Comparison of ENCODE assay signal across 9 mouse cellular contexts in genomic region chr4:123616971-123617370, GRCm38 (mm10).
A peak's percentile ranks its signal among the peaks of the same experiment; 100 is the strongest.
DNase-seq lines count a peak whose midpoint lies in the region; ATAC-seq and TF ChIP-seq lines count a peak whose summit lies in the region.
"Had no signal": no experiment of that assay in that cellular context is flagged by ENCODE, and none has a peak within 500 bp of the region (broad histone marks: within the 10 kb centered on the region; RNA-seq: fewer than 3 reads in every experiment).

No protein-coding gene starts in this region.

- H3K4me3 ChIP-seq in hindbrain, embryonic 10.5 days: no peak overlapping the region
- no peak overlapping the region for H3K4me3 ChIP-seq in hindbrain, postnatal 0 days (ENCODE audit: low read length)
- no peak overlapping the region for H3K4me3 ChIP-seq in embryonic facial prominence, embryonic 13.5 days
- no peak overlapping the region for H3K4me3 ChIP-seq in lung, embryonic 16.5 days (ENCODE audit: low read length)

- TF ChIP-seq CTCF in hindbrain, postnatal 0 days (IDR thresholded peaks at IDR 0.05; ENCODE audit: low read depth): no peak

- no peaks in the 10 kb centered on the region for H3K36me3 ChIP-seq in hindbrain, embryonic 10.5 days
- H3K36me3 ChIP-seq in hindbrain, postnatal 0 days (ENCODE audit: insufficient read depth, low read length): no peaks in the 10 kb centered on the region
- H3K36me3 ChIP-seq in embryonic facial prominence, embryonic 13.5 days: no peaks in the 10 kb centered on the region
- H3K36me3 ChIP-seq in lung, embryonic 16.5 days (ENCODE audit: control insufficient read depth, insufficient read depth, low read length): no peaks in the 10 kb centered on the region

- H3K27me3 ChIP-seq in hindbrain, embryonic 10.5 days (ENCODE audit: insufficient read depth, poor library complexity, severe bottlenecking): no peaks in the 10 kb centered on the region
- no peaks in the 10 kb centered on the region for H3K27me3 ChIP-seq in hindbrain, postnatal 0 days (ENCODE audit: insufficient read depth, low read length)
- no peaks in the 10 kb centered on the region for H3K27me3 ChIP-seq in embryonic facial prominence, embryonic 13.5 days
- no peaks in the 10 kb centered on the region for H3K27me3 ChIP-seq in lung, embryonic 16.5 days (ENCODE audit: control insufficient read depth, insufficient read depth, low read depth, low read length)

- H3K9ac ChIP-seq in hindbrain, postnatal 0 days (replicated peaks; ENCODE audit: low read length): no peak overlapping the region
- H3K9ac ChIP-seq in embryonic facial prominence, embryonic 13.5 days: no peak overlapping the region
- 0 out of 2 replicates have a peak overlapping the region, but pooled peaks have one; percentile 12 for H3K9ac ChIP-seq in lung, embryonic 16.5 days (ENCODE audit: low read length)

- peaks cover 25% of the 10 kb centered on the region for H3K4me1 ChIP-seq in hindbrain, embryonic 10.5 days (replicated peaks)
- H3K4me1 ChIP-seq in hindbrain, postnatal 0 days (ENCODE audit: insufficient read depth, low read length): peaks cover 13% of the 10 kb centered on the region
- H3K4me1 ChIP-seq in embryonic facial prominence, embryonic 13.5 days: peaks cover 34% of the 10 kb centered on the region
- peaks cover 46% of the 10 kb centered on the region for H3K4me1 ChIP-seq in lung, embryonic 16.5 days (replicated peaks; ENCODE audit: control insufficient read depth, insufficient read depth, low read length)

- no peak overlapping the region for H3K4me2 ChIP-seq in hindbrain, postnatal 0 days (ENCODE audit: low read depth, low read length)
- no peak overlapping the region for H3K4me2 ChIP-seq in embryonic facial prominence, embryonic 13.5 days
- no peak overlapping the region; the same call in 1 of the 2 replicates for H3K4me2 ChIP-seq in lung, embryonic 16.5 days (ENCODE audit: low read depth, low read length)

- no peak for ATAC-seq in hindbrain, postnatal 0 days
- no peak for ATAC-seq in embryonic facial prominence, embryonic 13.5 days (ENCODE audit: insufficient number of reproducible peaks, insufficient read depth, low FRiP score, low TSS enrichment, low read depth)
- ATAC-seq in lung, embryonic 16.5 days (ENCODE audit: low read depth): peak; percentile 80

- peak overlapping the region; percentile 4; the same call in 1 of the 2 replicates for H3K27ac ChIP-seq in hindbrain, embryonic 10.5 days
- H3K27ac ChIP-seq in hindbrain, postnatal 0 days: no peak overlapping the region
- peak overlapping the region; percentile 51 for H3K27ac ChIP-seq in embryonic facial prominence, embryonic 13.5 days
- H3K27ac ChIP-seq in lung, embryonic 16.5 days (ENCODE audit: low read length): peak overlapping the region; percentile 87

- 65% methylated on average over 4 of the region's 4 CpGs for WGBS in hindbrain, embryonic 10.5 days
- WGBS in hindbrain, postnatal 0 days: 39% methylated on average over 4 of the region's 4 CpGs
- WGBS in embryonic facial prominence, embryonic 13.5 days: 53% methylated on average over 4 of the region's 4 CpGs
- 26% methylated on average over 4 of the region's 4 CpGs for WGBS in lung, embryonic 16.5 days

- 0 out of 2 replicates have a peak, but pooled peaks cover 4% of the 10 kb centered on the region for H3K9me3 ChIP-seq in hindbrain, embryonic 10.5 days
- no peaks in the 10 kb centered on the region for H3K9me3 ChIP-seq in hindbrain, postnatal 0 days (ENCODE audit: low read length)
- no peaks in the 10 kb centered on the region for H3K9me3 ChIP-seq in embryonic facial prominence, embryonic 13.5 days
- H3K9me3 ChIP-seq in lung, embryonic 16.5 days (ENCODE audit: control insufficient read depth, low read length): no peaks in the 10 kb centered on the region

- no peak for DNase-seq in hindbrain, embryonic 10.5 days (ENCODE audit: low spot score)
- no peak for DNase-seq in hindbrain, postnatal 0 days (ENCODE audit: low spot score)
- DNase-seq in ES-CJ7 (ENCODE audit: low read depth, low spot score): peak; percentile 59
- DNase-seq in spleen, postnatal 36 days (ENCODE audit: low spot score in 2 of 2): no peak
- DNase-seq in ovary, postnatal 36 days (ENCODE audit: low spot score): no peak
- DNase-seq in yolk sac, embryonic 10.5 days (ENCODE audit: low spot score): no peak
- DNase-seq: cerebellum, adult 9-11 months had no signal
